Mouse (Mus musculus) central nervous system, embryonic 11.5 days (tissue): ENCODE data around the gene Gm5767. TPM values are rescaled to one million over a fixed set of nuclear protein-coding genes. Genes with fewer than 3 reads are reported as not detected.

Experiments used
- polyA plus RNA-seq: library from polyadenylated mRNA; depleted of rRNA; stranded (reverse); fragments of >200 nt; gene quantifications from 2 replicates; pipeline ENCODE4 v1.2.3, GENCODE M21; 2012; rRNA removed

Gm5767 gene
- not detected in 2 replicates for polyA plus RNA-seq

DNA sequence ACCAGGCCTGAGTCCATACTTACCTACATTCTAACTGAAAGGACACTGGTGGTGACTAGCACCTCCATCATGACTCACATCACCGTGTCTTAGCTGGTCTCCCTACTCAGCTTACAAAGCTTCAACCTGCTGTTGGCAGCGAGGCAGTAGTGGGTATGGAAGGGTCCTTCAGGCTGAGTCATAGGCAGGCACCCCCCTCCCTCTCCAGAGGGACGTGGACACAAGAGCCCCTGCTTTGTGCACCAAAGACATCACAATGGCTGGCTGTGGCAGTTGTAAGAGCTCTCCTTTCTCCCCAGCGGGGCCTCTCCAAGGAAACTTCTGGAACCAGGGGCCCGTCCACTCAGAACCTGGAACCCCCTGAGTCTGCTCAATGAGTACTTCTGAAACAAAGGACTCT, at the start of gene Gm5767:
Gm5767 (plus strand) TSS at position 301 of the 400 bp plus-strand sequence.

DNA sequence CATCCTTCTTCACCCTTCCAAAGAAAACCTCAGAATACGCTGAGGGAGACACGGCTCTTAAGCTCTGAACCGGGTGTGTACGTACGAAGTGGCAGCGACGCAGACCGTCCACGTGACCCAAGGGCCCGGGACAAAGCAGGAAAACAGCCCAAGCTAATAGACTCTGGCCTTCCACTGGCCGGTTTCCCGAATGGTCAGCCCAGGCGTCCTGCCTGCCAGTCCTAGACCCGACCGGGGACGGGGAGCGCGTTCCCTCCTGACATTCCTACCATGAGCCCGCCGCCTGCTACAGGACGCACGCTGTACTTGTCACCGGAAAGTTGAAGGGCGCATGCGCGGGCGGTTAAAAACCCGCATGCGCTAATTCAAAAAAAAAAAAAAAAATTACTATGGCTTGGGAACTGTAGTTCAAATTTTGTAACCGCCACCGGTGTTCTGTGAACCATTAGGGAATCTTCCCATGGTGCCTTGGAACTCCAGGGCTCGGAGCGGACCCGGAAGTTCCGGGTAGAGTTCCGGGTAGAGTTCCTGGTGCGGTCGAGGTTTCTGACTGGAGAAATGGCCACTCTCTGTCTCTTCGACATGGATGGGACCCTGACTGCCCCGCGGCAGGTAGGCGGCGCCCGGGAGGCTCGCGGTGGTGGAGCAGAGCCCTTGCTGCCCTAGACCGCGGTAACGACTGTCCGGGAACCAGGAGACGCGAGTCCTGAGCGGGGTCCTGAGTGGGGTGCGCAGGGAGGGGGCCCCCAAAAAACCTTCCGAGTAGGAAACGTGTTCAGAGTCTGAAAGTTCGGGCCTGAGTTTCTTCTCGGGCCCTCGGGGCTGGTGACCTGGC, 43.1 kb upstream of the Gm5767 start, which contains the start of the genes Pmm2 and Tmem186:
Pmm2 (plus strand) TSS at position 458 of the 835 bp plus-strand sequence.
Tmem186 (minus strand) TSS at position 496 of the 835 bp plus-strand sequence.

DNA sequence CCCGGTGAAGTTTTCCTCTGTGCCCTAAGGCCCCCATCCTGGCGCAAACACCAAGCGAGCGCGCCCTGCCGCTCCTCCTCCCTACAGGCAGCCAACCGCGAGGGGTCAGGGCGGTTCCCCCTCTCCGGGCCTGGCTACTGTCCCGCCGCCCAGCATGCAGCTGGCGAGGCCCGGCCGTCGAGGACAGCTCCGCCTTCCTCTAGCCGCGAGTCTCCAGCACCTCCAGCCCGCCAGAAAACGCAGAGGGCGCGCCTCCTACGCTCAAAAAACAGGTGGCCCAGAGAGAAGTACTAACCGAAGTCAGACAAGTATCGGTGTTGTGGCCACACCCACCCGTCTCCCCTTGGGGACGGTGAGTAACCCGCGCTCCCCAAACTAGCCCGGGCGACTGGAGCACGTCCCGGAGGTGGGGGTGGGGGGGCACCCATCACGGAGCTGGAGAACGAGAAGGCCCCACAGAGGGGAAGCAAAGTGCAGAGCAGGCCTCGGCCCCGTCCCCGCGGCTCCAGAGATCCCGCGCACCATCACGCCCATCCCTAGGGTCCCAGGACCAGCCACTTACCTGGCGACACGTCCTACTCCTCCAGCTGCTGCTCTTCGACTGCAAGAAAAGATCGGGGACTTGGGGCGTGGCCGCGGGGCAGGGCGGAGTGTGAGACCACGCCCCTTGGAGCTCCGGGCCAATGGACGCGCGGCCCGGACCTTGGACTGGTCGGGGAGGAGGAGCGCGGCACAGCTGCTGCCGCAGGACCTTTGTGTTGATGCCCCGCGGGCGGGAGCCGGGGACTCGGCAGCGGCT, 8.8 kb upstream of the Gm5767 start, which contains the start of gene Carhsp1:
Carhsp1 (minus strand) TSS at position 605 of the 799 bp plus-strand sequence.

Other genes starting within 250 kb of the Gm5767 start
- gene Mettl22, start 210.0 kb upstream of the Gm5767 start, polyA plus RNA-seq = 38.9 and 40.7 TPM in 2 replicates
- 13.7 and 26.3 TPM in 2 replicates for gene Abat, start 167.3 kb upstream of the Gm5767 start, polyA plus RNA-seq
- 35.8 and 53.2 TPM in 2 replicates for gene Pmm2, start 43.1 kb upstream of the Gm5767 start, polyA plus RNA-seq
- gene Tmem186, start 43.1 kb upstream of the Gm5767 start, polyA plus RNA-seq = 18.0 and 22.4 TPM in 2 replicates
- gene Carhsp1, start 8.6 kb upstream of the Gm5767 start, polyA plus RNA-seq = 103 and 112 TPM in 2 replicates
- gene Usp7, start 111.5 kb downstream of the Gm5767 start, polyA plus RNA-seq = 109 and 122 TPM in 2 replicates
- 41.7 and 46.7 TPM in 2 replicates for gene 1810013L24Rik, start 149.3 kb downstream of the Gm5767 start, polyA plus RNA-seq